Mouse (Mus musculus): ENCODE data around the gene Gm7029. TPM values are rescaled to one million over a fixed set of nuclear protein-coding genes. Genes with fewer than 3 reads are reported as not detected.
A peak's percentile ranks its signal among the peaks of the same experiment; 100 is the strongest.

Gm7029 gene
- polyA plus RNA-seq, 1 experiment, result 3.2 TPM

GRCm38 (mm10) chr17:33842966-33843795, 30.5 kb upstream of the Gm7029 start, which contains the start of gene Cd320:
Gene Cd320 (plus strand): TSS chr17:33843091.
- no peaks in the 10 kb centered on the region for H3K27me3 ChIP-seq (ENCODE audit: control insufficient read depth, insufficient read depth, low read length)
- peak within 1 kb of the TSS; percentile 76 for H3K4me3 ChIP-seq (ENCODE audit: extremely low read depth, insufficient read depth, insufficient read length)
- H3K36me3 ChIP-seq (ENCODE audit: control insufficient read depth, insufficient read depth, low read length), result 0 out of 2 replicates have a peak, but pooled peaks cover 3% of the 10 kb centered on the region
- H3K4me1 ChIP-seq (ENCODE audit: control insufficient read depth, insufficient read depth, insufficient read length), result no peaks in the 10 kb centered on the region; the same call in 1 of the 2 replicates
- no peak within 1 kb of the TSS for H3K27ac ChIP-seq (ENCODE audit: insufficient read depth, low read length)
- no peak for TF ChIP-seq CTCF (IDR thresholded peaks at IDR 0.05; ENCODE audit: extremely low read depth, insufficient read depth, insufficient read length, insufficient replicate concordance)
- no peak for TF ChIP-seq POLR2A (IDR thresholded peaks at IDR 0.05; ENCODE audit: low read depth, low read length)
- peak; percentile 85 to 89 for DNase-seq (ENCODE audit: low read depth in 1 of 2, low spot score in 2 of 2)
- WGBS, result under 1% methylated on average over 45 of the region's 45 CpGs

DNA sequence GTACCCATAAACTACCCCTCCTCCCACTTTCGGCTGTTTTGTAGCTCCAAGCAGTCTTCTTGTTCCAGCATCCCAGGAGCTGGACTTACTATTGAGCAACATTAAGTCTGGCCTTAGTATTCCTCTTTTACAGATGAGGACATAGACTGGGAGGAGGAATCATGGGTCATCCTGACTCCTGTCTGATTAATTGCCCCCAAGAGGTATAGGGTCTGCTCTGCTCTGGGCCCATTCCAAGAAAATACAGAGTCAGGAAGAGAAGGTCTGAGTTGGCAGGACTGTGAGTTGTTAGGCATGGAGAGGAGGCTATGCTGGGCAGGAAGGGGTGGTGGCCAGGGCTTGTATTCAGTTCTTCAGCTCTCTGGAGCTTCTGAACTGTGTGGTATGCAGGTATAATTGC, 29.4 kb upstream of the Gm7029 start:
- H3K4me3 ChIP-seq (ENCODE audit: extremely low read depth, insufficient read depth, insufficient read length), result no peak overlapping the region

GRCm38 (mm10) chr17:33848139-33848538, 25.5 kb upstream of the Gm7029 start:
- Histone ChIP-seq H3K4me1 (ENCODE audit: control insufficient read depth, insufficient read depth, insufficient read length) (peaks cover 2% of the 10 kb centered on the region; the same call in 1 of the 2 replicates), H3K36me3 (ENCODE audit: control insufficient read depth, insufficient read depth, low read length) (0 out of 2 replicates have a peak, but pooled peaks cover 2% of the 10 kb centered on the region), H3K27ac (ENCODE audit: insufficient read depth, low read length) (no peak overlapping the region), H3K4me3 (ENCODE audit: extremely low read depth, insufficient read depth, insufficient read length) (no peak overlapping the region), H3K27me3 (ENCODE audit: control insufficient read depth, insufficient read depth, low read length) (no peaks in the 10 kb centered on the region)
- 86% methylated on average over 8 of the region's 8 CpGs for WGBS
- no peak for TF ChIP-seq POLR2A (IDR thresholded peaks at IDR 0.05; ENCODE audit: low read depth, low read length)
- TF ChIP-seq CTCF (IDR thresholded peaks at IDR 0.05; ENCODE audit: extremely low read depth, insufficient read depth, insufficient read length, insufficient replicate concordance), result no peak
- DNase-seq (ENCODE audit: low read depth in 1 of 2, low spot score in 2 of 2), result no peak

More for the DNA sequence above, 29.4 kb upstream of the Gm7029 start:
- no peak for TF ChIP-seq CTCF (IDR thresholded peaks at IDR 0.05; ENCODE audit: extremely low read depth, insufficient read depth, insufficient read length, insufficient replicate concordance)
- TF ChIP-seq POLR2A (IDR thresholded peaks at IDR 0.05; ENCODE audit: low read depth, low read length), result no peak
- Histone ChIP-seq H3K27me3 (ENCODE audit: control insufficient read depth, insufficient read depth, low read length) (no peaks in the 10 kb centered on the region), H3K4me1 (ENCODE audit: control insufficient read depth, insufficient read depth, insufficient read length) (no peaks in the 10 kb centered on the region; the same call in 1 of the 2 replicates), H3K36me3 (ENCODE audit: control insufficient read depth, insufficient read depth, low read length) (0 out of 2 replicates have a peak, but pooled peaks cover 2% of the 10 kb centered on the region), H3K27ac (ENCODE audit: insufficient read depth, low read length) (no peak overlapping the region)
- 94% methylated on average over 1 of the region's 1 CpGs for WGBS
- DNase-seq (ENCODE audit: low read depth in 1 of 2, low spot score in 2 of 2), result no peak

GRCm38 (mm10) chr17:33851331-33851730, 22.3 kb upstream of the Gm7029 start:
- H3K27ac ChIP-seq (ENCODE audit: insufficient read depth, low read length), result no peak overlapping the region
- H3K4me1 ChIP-seq (ENCODE audit: control insufficient read depth, insufficient read depth, insufficient read length), result peaks cover 2% of the 10 kb centered on the region; the same call in 1 of the 2 replicates
- no peaks in the 10 kb centered on the region for H3K27me3 ChIP-seq (ENCODE audit: control insufficient read depth, insufficient read depth, low read length)
- no peak overlapping the region for H3K4me3 ChIP-seq (ENCODE audit: extremely low read depth, insufficient read depth, insufficient read length)
- TF ChIP-seq POLR2A (IDR thresholded peaks at IDR 0.05; ENCODE audit: low read depth, low read length) (no peak), CTCF (IDR thresholded peaks at IDR 0.05; ENCODE audit: extremely low read depth, insufficient read depth, insufficient read length, insufficient replicate concordance) (no peak)
- 0 out of 2 replicates have a peak, but pooled peaks cover 2% of the 10 kb centered on the region for H3K36me3 ChIP-seq (ENCODE audit: control insufficient read depth, insufficient read depth, low read length)
- 26% methylated on average over 1 of the region's 1 CpGs for WGBS
- DNase-seq (ENCODE audit: low read depth in 1 of 2, low spot score in 2 of 2), result no peak

- WGBS, result 81% methylated on average over 4 of the region's 4 CpGs
- Histone ChIP-seq H3K4me3 (ENCODE audit: extremely low read depth, insufficient read depth, insufficient read length) (no peak overlapping the region), H3K27ac (ENCODE audit: insufficient read depth, low read length) (no peak overlapping the region), H3K4me1 (ENCODE audit: control insufficient read depth, insufficient read depth, insufficient read length) (no peaks in the 10 kb centered on the region), H3K36me3 (ENCODE audit: control insufficient read depth, insufficient read depth, low read length) (no peaks in the 10 kb centered on the region), H3K27me3 (ENCODE audit: control insufficient read depth, insufficient read depth, low read length) (no peaks in the 10 kb centered on the region)
- TF ChIP-seq CTCF (IDR thresholded peaks at IDR 0.05; ENCODE audit: extremely low read depth, insufficient read depth, insufficient read length, insufficient replicate concordance) (no peak), POLR2A (IDR thresholded peaks at IDR 0.05; ENCODE audit: low read depth, low read length) (no peak)
- DNase-seq (ENCODE audit: low read depth in 1 of 2, low spot score in 2 of 2), result no peak
These were observed 15.8 kb upstream of the Gm7029 start for GRCm38 (mm10) chr17:33857816-33858215.

DNA sequence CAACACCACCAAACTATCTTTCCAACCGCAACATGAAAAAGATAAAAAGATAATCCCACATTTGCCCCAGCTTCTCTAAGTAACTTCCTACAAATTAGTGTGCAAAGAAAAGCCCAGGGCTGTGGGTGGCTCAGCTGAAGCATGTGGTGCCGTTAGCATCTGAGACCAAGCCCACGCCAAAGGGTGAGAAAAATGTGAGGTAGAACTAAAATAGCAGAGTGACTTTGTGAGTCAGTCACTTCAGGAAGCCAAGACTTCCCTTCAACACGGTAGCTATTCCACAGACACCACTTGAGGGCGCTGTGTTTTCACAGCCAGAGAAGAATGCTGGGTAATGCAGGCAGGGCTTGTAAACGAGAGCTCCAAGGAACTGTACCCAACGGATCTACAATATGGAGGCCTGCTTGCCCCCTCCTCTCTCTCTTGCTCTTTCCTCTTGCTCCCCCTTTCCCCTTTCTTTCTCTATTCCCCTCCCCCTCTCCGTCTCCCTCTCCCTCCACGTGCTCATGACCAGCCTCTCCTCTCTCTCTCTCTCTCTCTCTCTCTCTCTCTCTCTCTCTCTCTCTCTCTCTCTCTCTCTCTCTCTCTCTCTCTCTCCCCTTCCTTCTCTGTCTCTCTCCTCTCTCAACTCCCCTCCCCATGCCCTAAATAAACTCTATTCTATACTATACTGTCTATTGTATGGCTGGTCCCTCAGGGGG, 8.2 kb upstream of the Gm7029 start:
- Histone ChIP-seq H3K36me3 (ENCODE audit: control insufficient read depth, insufficient read depth, low read length) (no peaks in the 10 kb centered on the region), H3K27me3 (ENCODE audit: control insufficient read depth, insufficient read depth, low read length) (no peaks in the 10 kb centered on the region), H3K4me1 (ENCODE audit: control insufficient read depth, insufficient read depth, insufficient read length) (peaks cover 2% of the 10 kb centered on the region; the same call in 1 of the 2 replicates), H3K4me3 (ENCODE audit: extremely low read depth, insufficient read depth, insufficient read length) (no peak overlapping the region), H3K27ac (ENCODE audit: insufficient read depth, low read length) (no peak overlapping the region)
- DNase-seq (ENCODE audit: low read depth in 1 of 2, low spot score in 2 of 2), result peak; percentile 59 to 68
- WGBS, result 16% methylated on average over 9 of the region's 9 CpGs
- TF ChIP-seq POLR2A (IDR thresholded peaks at IDR 0.05; ENCODE audit: low read depth, low read length) (no peak), CTCF (IDR thresholded peaks at IDR 0.05; ENCODE audit: extremely low read depth, insufficient read depth, insufficient read length, insufficient replicate concordance) (peak; percentile 54; the same call in 1 of the 2 replicates)

All from spleen, adult 2 months (tissue).